In the genomic region with DNA sequence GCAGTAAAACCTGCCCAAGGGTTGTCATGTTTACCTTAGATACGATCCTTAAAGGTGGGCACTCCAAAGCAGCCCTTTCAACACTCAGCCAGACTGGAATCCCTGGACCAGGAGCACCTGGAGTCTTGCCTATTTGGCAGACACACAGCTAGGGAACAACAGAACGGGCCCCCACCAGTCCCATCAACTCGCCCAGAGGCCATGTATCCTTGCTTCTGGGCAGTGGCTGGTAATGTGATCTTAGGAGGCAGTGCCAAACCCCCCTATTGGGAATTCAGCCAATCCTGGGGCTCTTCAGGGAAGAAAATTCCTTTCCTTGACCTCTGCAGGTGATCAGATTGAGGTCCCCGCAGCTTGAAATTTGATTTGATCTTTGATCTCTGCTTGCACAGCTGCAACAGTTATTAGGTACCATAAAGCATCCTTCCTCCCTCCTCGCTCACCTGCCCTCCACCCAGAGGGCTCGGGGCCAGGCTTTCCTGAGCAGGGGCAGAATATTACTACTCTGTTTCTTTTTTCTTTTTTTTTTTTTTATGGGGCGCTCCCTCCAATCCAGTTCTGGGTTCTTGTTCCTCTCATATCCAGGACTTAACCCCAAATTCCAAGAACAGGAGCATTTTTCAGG, we compare ENCODE assay signal across 21 mouse cellular contexts. TPM values are rescaled to one million over a fixed set of nuclear protein-coding genes. Genes with fewer than 3 reads are reported as not detected.
A peak's percentile ranks its signal among the peaks of the same experiment; 100 is the strongest.
DNase-seq lines count a peak whose midpoint lies in the region; ATAC-seq and TF ChIP-seq lines count a peak whose summit lies in the region.
"Had no signal": no experiment of that assay in that cellular context is flagged by ENCODE, and none has a peak within 500 bp of the region (broad histone marks: within the 10 kb centered on the region; RNA-seq: fewer than 3 reads in every experiment).

No protein-coding gene starts in this region.

- no peaks in the 10 kb centered on the region for H3K9me3 ChIP-seq in lung, embryonic 14.5 days (ENCODE audit: low read depth, low read length)
- H3K9me3 ChIP-seq in limb, embryonic 10.5 days (replicated peaks) = no peaks in the 10 kb centered on the region
- H3K9me3 ChIP-seq in stomach, postnatal 0 days (ENCODE audit: control insufficient read depth, low read length) = no peaks in the 10 kb centered on the region
- H3K9me3 ChIP-seq: heart, embryonic 12.5 days; limb, embryonic 15.5 days; midbrain, embryonic 12.5 days had no signal

- no peak overlapping the region for H3K4me3 ChIP-seq in cerebellum, adult 2 months (replicated peaks; ENCODE audit: insufficient read depth, low read depth, low read length)
- H3K4me3 ChIP-seq in lung, embryonic 14.5 days (ENCODE audit: low read depth, low read length) = no peak overlapping the region
- no peak overlapping the region for H3K4me3 ChIP-seq in lung, adult 2 months (replicated peaks; ENCODE audit: extremely low read depth, low read depth, low read length)
- no peak overlapping the region for H3K4me3 ChIP-seq in limb, embryonic 10.5 days
- no peak overlapping the region for H3K4me3 ChIP-seq in stomach, postnatal 0 days (ENCODE audit: low read depth, low read length)
- H3K4me3 ChIP-seq: erythroblast, embryonic 14.5 days; heart, embryonic 12.5 days; left cerebral cortex, adult 2 months; limb, embryonic 15.5 days; midbrain, embryonic 12.5 days; myocyte had no signal

- H3K9ac ChIP-seq in lung, embryonic 14.5 days = no peak overlapping the region
- H3K9ac ChIP-seq in stomach, postnatal 0 days (ENCODE audit: low read length) = no peak overlapping the region
- H3K9ac ChIP-seq: heart, embryonic 12.5 days; limb, embryonic 15.5 days; liver, postnatal 0 days; midbrain, embryonic 12.5 days had no signal

- H3K4me1 ChIP-seq in cerebellum, adult 2 months (ENCODE audit: control insufficient read depth, insufficient read depth, low read length) = no peaks in the 10 kb centered on the region
- H3K4me1 ChIP-seq in lung, embryonic 14.5 days (ENCODE audit: insufficient read depth) = no peaks in the 10 kb centered on the region
- H3K4me1 ChIP-seq in lung, adult 2 months (ENCODE audit: control insufficient read depth, insufficient read depth, low read length) = peaks cover 2% of the 10 kb centered on the region; the same call in 1 of the 2 replicates
- peaks cover 44% of the 10 kb centered on the region for H3K4me1 ChIP-seq in limb, embryonic 10.5 days
- H3K4me1 ChIP-seq in stomach, postnatal 0 days (replicated peaks; ENCODE audit: control insufficient read depth, insufficient read depth) = no peaks in the 10 kb centered on the region

- DNase-seq in cerebellum, postnatal 10 days = peak; percentile 47 to 64
- no peak for DNase-seq in cerebellum, adult 2 months
- peak; percentile 40 for DNase-seq in lung, embryonic 14.5 days
- DNase-seq in lung, adult 2 months = no peak
- no peak for DNase-seq in limb, embryonic 10.5 days (ENCODE audit: low spot score)
- peak; percentile 17 for DNase-seq in stomach, postnatal 0 days (ENCODE audit: low spot score)
- no peak for DNase-seq in thymus, adult 18-20 months
- no peak for DNase-seq in frontal cortex, postnatal 25 days (ENCODE audit: low spot score in 2 of 2)
- DNase-seq: adrenal gland, postnatal 14 days; heart, postnatal 36 days; kidney, postnatal 25 days; liver, postnatal 0 days; right cerebral cortex, adult 18-20 months; thymus, postnatal 4 days had no signal

- TF ChIP-seq CTCF in cerebellum, adult 2 months (IDR thresholded peaks at IDR 0.05; ENCODE audit: borderline replicate concordance, insufficient read depth, low read depth, low read length) = no peak
- TF ChIP-seq CTCF in lung, embryonic 14.5 days (IDR thresholded peaks at IDR 0.05; ENCODE audit: low read depth) = no peak
- no peak for TF ChIP-seq CTCF in lung, adult 2 months (IDR thresholded peaks at IDR 0.05; ENCODE audit: insufficient read depth, low read length)
- TF ChIP-seq CTCF in stomach, postnatal 0 days (IDR thresholded peaks at IDR 0.05; ENCODE audit: low read depth) = no peak

- H3K27ac ChIP-seq in cerebellum, adult 2 months (ENCODE audit: insufficient read depth, low read length) = no peak overlapping the region
- no peak overlapping the region for H3K27ac ChIP-seq in lung, embryonic 14.5 days (ENCODE audit: low read depth)
- 0 out of 2 replicates have a peak overlapping the region, but pooled peaks have one; percentile 37 for H3K27ac ChIP-seq in limb, embryonic 10.5 days
- no peak overlapping the region for H3K27ac ChIP-seq in stomach, postnatal 0 days (replicated peaks)
- H3K27ac ChIP-seq: left cerebral cortex, adult 2 months; limb, embryonic 15.5 days; midbrain, embryonic 12.5 days had no signal

- H3K4me2 ChIP-seq in lung, embryonic 14.5 days = no peak overlapping the region
- no peak overlapping the region for H3K4me2 ChIP-seq in stomach, postnatal 0 days (replicated peaks; ENCODE audit: low read depth)
- H3K4me2 ChIP-seq: heart, embryonic 12.5 days; limb, embryonic 15.5 days; midbrain, embryonic 12.5 days had no signal

- ATAC-seq in lung, embryonic 14.5 days (ENCODE audit: insufficient read depth) = peak; percentile 62
- no peak for ATAC-seq in stomach, postnatal 0 days (ENCODE audit: low FRiP score, low TSS enrichment)
- ATAC-seq: liver, postnatal 0 days had no signal

- H3K27me3 ChIP-seq in cerebellum, adult 2 months (ENCODE audit: control insufficient read depth, insufficient read depth, low read length) = no peaks in the 10 kb centered on the region
- no peaks in the 10 kb centered on the region for H3K27me3 ChIP-seq in lung, embryonic 14.5 days (ENCODE audit: insufficient read depth, low read length)
- H3K27me3 ChIP-seq in limb, embryonic 10.5 days (ENCODE audit: low read depth, poor library complexity, severe bottlenecking) = no peaks in the 10 kb centered on the region
- H3K27me3 ChIP-seq in stomach, postnatal 0 days (ENCODE audit: control insufficient read depth, insufficient read depth, low read length) = no peaks in the 10 kb centered on the region
- H3K27me3 ChIP-seq: CH12.LX; limb, embryonic 15.5 days; midbrain, embryonic 12.5 days had no signal

- no peak for TF ChIP-seq EP300 in stomach, postnatal 0 days (optimal IDR thresholded peaks at IDR 0.05)

- WGBS in cerebellum, adult 2 months = 58% methylated on average over 7 of the region's 7 CpGs
- 36% methylated on average over 7 of the region's 7 CpGs for WGBS in lung, embryonic 14.5 days
- WGBS in lung, adult 2 months = 45% methylated on average over 7 of the region's 7 CpGs
- WGBS in limb, embryonic 10.5 days = 28% methylated on average over 7 of the region's 7 CpGs
- 48% methylated on average over 7 of the region's 7 CpGs for WGBS in stomach, postnatal 0 days

- no peaks in the 10 kb centered on the region for H3K36me3 ChIP-seq in lung, embryonic 14.5 days (ENCODE audit: insufficient read depth)
- H3K36me3 ChIP-seq in limb, embryonic 10.5 days = no peaks in the 10 kb centered on the region
- H3K36me3 ChIP-seq in stomach, postnatal 0 days (ENCODE audit: control insufficient read depth, insufficient read depth, low read length) = no peaks in the 10 kb centered on the region
- H3K36me3 ChIP-seq: heart, embryonic 12.5 days; limb, embryonic 15.5 days; midbrain, embryonic 12.5 days had no signal

- no peak for TF ChIP-seq POLR2A in cerebellum, adult 2 months (IDR thresholded peaks at IDR 0.05; ENCODE audit: borderline replicate concordance, insufficient read depth, low read length)
- no peak for TF ChIP-seq POLR2A in lung, adult 2 months (IDR thresholded peaks at IDR 0.05; ENCODE audit: borderline replicate concordance, extremely low read depth, low read depth, low read length)

RNA-seq across cellular contexts. Expression of gene Sox9, which starts 53.6 kb away (rescaled TPM):
- 20.2 and 20.8 TPM in 2 replicates for polyA plus RNA-seq in cerebellum, adult 2 months (2012; rRNA removed)
- 75.7 and 81.6 TPM in 2 replicates for polyA plus RNA-seq in lung, embryonic 14.5 days (2014; fragmentation: Nextera tagmentation; extraction: Ambion mirVana)
- 0.96 and 1.3 TPM in 2 replicates for polyA plus RNA-seq in lung, adult 2 months (2012; rRNA removed)
- 85.1 and 169 TPM in 2 replicates for polyA plus RNA-seq in limb, embryonic 10.5 days (2016; fragmentation: Nextera tagmentation; extraction: Ambion mirVana)
- polyA plus RNA-seq in stomach, postnatal 0 days (2015; fragmentation: Nextera tagmentation; extraction: Ambion mirVana) = 26.7 and 27.0 TPM in 2 replicates
- polyA plus RNA-seq: erythroblast, embryonic 14.5 days had no signal

Comparison
In these comparisons a context has a peak if more than half of its experiments do, and no peak if none do; other contexts are left out.
1. DNase-seq: peak in cerebellum, postnatal 10 days (2 of 2), lung, embryonic 14.5 days (single experiment) and stomach, postnatal 0 days (single experiment); none in cerebellum, adult 2 months (0 of 2), lung, adult 2 months (single experiment), limb, embryonic 10.5 days (single experiment), thymus, adult 18-20 months (0 of 2) and frontal cortex, postnatal 25 days (0 of 2).